Mouse (Mus musculus) spleen, adult 2 months (tissue): Measurements from ENCODE around the gene Whamm. TPM values are rescaled to one million over a fixed set of nuclear protein-coding genes. Genes with fewer than 3 reads are reported as not detected.

Source experiments
- DNase-seq, 2 experiments: peaks; one replicate each; pipeline versions ENCODE4 v3.0.0 to v3.0.0-alpha.2; 2012 to 2021; ENCODE audit warnings: low spot score in 2 of 2, low read depth in 1 of 2
- H3K27ac ChIP-seq: fragments of 200-500 bp; 2 replicates; pipeline ENCODE4 v1.5.1; 2012; ENCODE audit warnings: low read length, inconsistent platforms; ENCODE audit not compliant: insufficient read depth
- H3K27me3 ChIP-seq: fragments of 200-500 bp; 2 replicates; pipeline ENCODE4 v1.6.1; 2012; ENCODE audit warnings: mild to moderate bottlenecking, moderate library complexity, low read length, inconsistent platforms; ENCODE audit not compliant: control insufficient read depth, insufficient read depth
- H3K36me3 ChIP-seq: fragments of 200-500 bp; 2 replicates; pipeline ENCODE4 v1.6.1; 2012; ENCODE audit warnings: mild to moderate bottlenecking, low read length, inconsistent platforms; ENCODE audit not compliant: control insufficient read depth, insufficient read depth
- H3K4me1 ChIP-seq: fragments of 200-500 bp; 2 replicates; pipeline ENCODE4 v1.6.1; 2011; ENCODE audit warnings: inconsistent platforms; ENCODE audit not compliant: control insufficient read depth, insufficient read depth, insufficient read length
- H3K4me3 ChIP-seq: fragments of 200-500 bp; 2 replicates; pipeline ENCODE4 v1.5.1; 2011; ENCODE audit warnings: mild to moderate bottlenecking, inconsistent platforms; ENCODE audit not compliant: insufficient read depth, insufficient read length; ENCODE audit errors: extremely low read depth
- CTCF ChIP-seq: fragments of 200-500 bp; IDR thresholded peaks from 2 replicates; pipeline ENCODE4 v1.5.1; 2011; ENCODE audit warnings: mild to moderate bottlenecking, inconsistent platforms; ENCODE audit not compliant: insufficient read depth, insufficient read length, insufficient replicate concordance; ENCODE audit errors: extremely low read depth
- POLR2A ChIP-seq: fragments of 200-500 bp; IDR thresholded peaks from 2 replicates; pipeline ENCODE4 v1.6.1; 2011; ENCODE audit warnings: low read depth, low read length, inconsistent platforms
- WGBS: fragments of 180-500 bp; shearing (Covaris S2); methylation state at CpG from one replicate; pipeline ENCODE4 v1.1.7; 2018; 5-methylcytosine and 5-hydroxymethylcytosine counted together
- polyA plus RNA-seq: library from polyadenylated mRNA; depleted of rRNA; stranded (reverse); fragments of >200 nt; gene quantifications from 2 replicates; pipeline ENCODE4 v1.2.3, GENCODE M21; 2012

Whamm gene
- polyA plus RNA-seq, 1 experiment: 21.4 TPM

DNA sequence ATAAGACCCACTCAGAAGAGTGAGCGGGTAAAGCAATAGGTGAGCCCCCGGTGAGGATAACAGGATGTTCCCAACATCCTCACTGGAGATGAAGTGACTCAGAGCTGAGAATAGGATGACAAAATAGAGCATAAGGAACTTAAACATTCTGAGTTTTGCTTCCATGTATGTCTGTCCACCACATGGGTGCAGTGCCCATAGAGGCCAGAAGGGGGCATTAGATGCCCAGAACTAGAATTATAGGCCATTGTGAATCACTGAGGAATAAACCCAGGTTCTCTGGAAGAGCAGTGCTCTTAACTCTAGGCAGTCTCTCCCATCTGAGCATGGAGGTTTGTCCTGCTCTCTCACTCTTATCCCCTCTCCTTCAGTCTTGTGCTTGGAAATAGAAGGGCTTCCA is 16.7 kb upstream of the Whamm start:
- Histone ChIP-seq H3K27me3 (no peaks in the 10 kb centered on the region), H3K4me3 (no peak overlapping the region), H3K36me3 (no peaks in the 10 kb centered on the region), H3K4me1 (no peaks in the 10 kb centered on the region), H3K27ac (no peak overlapping the region)
- TF ChIP-seq POLR2A (no peak), CTCF (no peak)
- no peak for DNase-seq
- WGBS: 83% methylated on average over 2 of the region's 2 CpGs

DNA sequence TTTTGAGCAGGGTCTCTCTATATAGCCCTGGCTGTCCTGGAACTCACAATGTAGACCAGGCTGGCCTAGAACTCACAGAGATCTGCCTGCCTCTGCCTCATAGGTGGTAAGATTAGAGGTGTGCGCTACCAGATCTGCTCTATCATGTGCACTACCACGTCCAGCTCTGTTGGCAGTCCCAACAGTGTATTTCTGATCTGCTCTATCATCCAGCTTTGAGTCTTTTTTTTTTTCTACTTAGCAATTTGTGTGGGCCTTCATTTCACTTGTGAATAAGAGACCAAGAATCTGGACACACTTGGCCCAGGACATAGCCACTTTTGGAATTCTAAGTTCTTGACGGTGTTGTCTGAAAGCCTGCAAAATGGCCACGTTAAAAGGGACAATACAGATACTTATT is 14.2 kb upstream of the Whamm start:
- Histone ChIP-seq H3K4me1 (no peaks in the 10 kb centered on the region), H3K27ac (no peak overlapping the region), H3K27me3 (no peaks in the 10 kb centered on the region), H3K36me3 (no peaks in the 10 kb centered on the region), H3K4me3 (no peak overlapping the region)
- 84% methylated on average over 4 of the region's 4 CpGs for WGBS
- TF ChIP-seq CTCF: no peak
- no peak for TF ChIP-seq POLR2A
- DNase-seq: no peak

DNA sequence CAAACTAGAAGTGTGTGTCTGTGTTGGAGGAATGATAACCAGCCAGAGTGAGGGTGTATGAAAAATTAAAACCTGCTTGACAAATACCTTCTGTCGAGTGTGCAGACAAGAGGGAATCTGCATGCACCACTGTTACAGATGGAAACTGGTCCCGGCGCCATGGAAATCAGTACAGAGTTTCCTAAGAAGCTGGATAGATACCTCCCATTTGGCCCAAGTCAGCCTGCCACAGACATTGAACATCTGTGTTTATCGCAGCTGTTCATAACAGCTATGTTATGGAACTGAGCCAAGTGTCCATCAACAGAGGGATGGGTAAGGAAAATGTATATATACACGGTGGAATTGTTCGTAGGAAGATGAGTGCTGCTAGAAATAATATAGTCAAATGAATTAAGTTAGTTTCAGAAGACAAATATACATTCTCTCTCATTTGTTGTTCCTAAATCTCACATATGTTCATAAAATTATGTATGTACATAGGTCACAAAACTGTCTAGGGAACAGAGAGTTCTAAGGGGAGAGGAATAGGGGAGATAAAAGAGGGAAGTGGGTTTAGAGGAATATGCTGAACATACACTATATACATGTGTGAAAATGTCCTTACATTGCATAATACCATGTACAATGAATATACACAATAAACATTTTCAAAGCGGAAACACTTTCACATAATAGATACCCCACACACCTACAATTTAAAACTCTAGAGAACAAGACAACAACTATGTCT is 13.6 kb upstream of the Whamm start:
- no peak overlapping the region for H3K4me3 ChIP-seq
- H3K4me1 ChIP-seq: no peaks in the 10 kb centered on the region
- no peak overlapping the region for H3K27ac ChIP-seq
- no peaks in the 10 kb centered on the region for H3K27me3 ChIP-seq
- WGBS: 80% methylated on average over 7 of the region's 7 CpGs
- DNase-seq: no peak
- H3K36me3 ChIP-seq: no peaks in the 10 kb centered on the region
- TF ChIP-seq POLR2A (no peak), CTCF (no peak)

DNA sequence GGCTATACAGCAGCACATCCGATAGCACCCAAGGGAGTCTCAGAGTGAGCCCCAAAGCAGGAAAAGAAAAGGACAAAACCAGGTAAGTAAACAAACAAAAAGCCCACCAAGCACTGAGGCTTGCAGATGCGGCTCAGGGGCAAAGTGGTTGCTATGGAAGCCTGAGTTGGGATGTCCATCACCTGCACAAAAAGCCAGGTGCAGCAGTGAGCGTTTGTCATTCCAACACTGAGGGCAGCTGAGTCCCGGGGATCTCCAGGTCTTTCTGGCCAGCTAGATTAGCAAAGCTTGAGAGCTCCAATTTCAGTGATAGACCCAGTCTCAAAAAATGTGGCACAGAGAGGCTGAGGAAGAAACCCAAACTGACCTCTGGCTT is 13.1 kb upstream of the Whamm start:
- WGBS: 72% methylated on average over 4 of the region's 4 CpGs
- TF ChIP-seq CTCF: no peak
- no peak for TF ChIP-seq POLR2A
- Histone ChIP-seq H3K4me1 (no peaks in the 10 kb centered on the region), H3K4me3 (no peak overlapping the region), H3K27ac (no peak overlapping the region), H3K27me3 (no peaks in the 10 kb centered on the region), H3K36me3 (no peaks in the 10 kb centered on the region)
- no peak for DNase-seq

DNA sequence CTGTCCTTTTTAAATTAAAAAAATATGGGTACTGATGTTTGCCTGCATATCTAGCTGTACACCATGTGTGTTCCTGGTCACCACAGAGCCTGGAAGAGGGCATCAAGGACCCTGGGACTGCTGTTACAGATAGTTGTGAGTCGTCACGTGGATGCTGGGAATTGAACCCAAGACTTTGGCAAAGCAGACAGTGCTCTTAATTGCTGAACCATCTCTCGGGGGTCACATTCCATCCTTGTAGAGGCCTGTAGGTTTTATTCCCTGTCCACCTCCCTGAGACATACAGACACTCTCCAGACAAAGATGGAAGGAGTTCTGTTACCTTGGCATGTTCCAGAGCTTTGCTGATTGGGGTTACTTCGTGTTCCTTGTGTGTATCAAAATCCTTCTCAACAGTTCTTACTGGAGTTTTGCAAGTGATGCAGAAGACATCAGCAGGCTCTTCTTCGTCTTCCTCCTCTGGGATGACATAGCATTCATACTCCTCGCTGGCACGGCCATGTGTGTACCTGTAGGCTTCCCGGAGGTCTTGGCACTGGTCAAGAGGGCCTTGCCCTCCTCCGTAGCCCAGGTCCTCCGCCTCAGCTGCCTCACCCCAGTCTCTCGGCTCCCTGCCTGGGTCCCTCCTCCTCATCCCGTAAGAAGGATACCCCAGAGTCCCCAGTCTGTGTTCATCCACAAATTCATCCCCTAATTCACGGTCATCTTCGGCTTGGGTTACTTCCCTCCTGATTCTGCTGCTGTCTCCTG is 11.7 kb upstream of the Whamm start:
- 85% methylated on average over 14 of the region's 14 CpGs for WGBS
- no peak overlapping the region for H3K4me3 ChIP-seq
- DNase-seq: no peak

DNA sequence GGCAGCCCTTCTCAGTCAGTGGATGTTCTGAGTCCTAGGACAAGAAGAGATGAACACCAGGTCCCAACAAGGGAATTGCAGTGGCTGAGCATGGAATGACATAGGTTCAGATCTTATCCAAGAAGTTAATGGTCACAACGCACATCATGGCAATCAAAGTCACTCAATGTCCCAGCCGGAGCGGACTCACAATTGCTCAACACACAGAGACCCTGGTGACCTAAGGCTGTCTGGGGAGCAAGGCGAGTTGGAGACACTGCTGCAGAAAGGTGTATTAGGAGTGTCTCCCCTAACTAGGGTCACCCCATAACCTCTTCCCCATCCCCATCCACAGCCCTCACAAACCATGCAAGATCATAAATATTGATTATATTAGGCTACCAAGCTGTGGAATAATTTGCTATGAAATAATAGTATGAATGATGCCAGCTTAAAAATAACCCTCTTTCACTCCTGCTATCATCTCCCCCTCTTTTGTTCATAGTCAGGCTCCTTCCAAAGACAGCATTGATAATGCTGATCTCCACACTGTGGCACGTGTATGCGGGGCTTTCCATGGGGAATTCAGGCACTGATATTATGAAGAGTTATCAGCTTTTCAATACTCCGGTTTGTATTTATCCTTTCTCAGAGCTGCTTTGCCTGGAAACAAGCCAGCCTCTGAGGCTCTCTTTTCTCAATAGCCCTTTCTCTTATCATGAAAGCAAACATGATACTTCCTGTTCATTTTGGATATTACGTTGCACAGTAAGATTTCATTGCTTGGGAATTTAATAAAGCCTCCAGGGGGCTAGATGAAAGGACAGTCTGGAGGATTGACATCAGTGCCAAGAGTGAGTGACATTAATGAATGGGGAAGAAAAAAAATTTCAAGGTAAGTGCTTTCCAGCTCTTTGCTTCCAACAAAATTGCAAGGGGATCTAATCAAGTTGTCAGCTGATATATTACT is 10.7 kb upstream of the Whamm start:
- WGBS: 78% methylated on average over 8 of the region's 8 CpGs
- DNase-seq: no peak
- Histone ChIP-seq H3K4me1 (no peaks in the 10 kb centered on the region), H3K4me3 (no peak overlapping the region), H3K36me3 (no peaks in the 10 kb centered on the region), H3K27me3 (no peaks in the 10 kb centered on the region), H3K27ac (no peak overlapping the region)
- no peak for TF ChIP-seq CTCF
- TF ChIP-seq POLR2A: no peak

More for the DNA sequence above, 11.7 kb upstream of the Whamm start:
- H3K27ac ChIP-seq: no peak overlapping the region
- H3K4me1 ChIP-seq: no peaks in the 10 kb centered on the region
- no peaks in the 10 kb centered on the region for H3K27me3 ChIP-seq
- TF ChIP-seq CTCF (no peak), POLR2A (no peak)
- no peaks in the 10 kb centered on the region for H3K36me3 ChIP-seq
